In genomic region chr19:47285581-47285980, GRCm38 (mm10) we compare ENCODE assay signal across 30 mouse cellular contexts.
A peak's percentile ranks its signal among the peaks of the same experiment; 100 is the strongest.
DNase-seq lines count a peak whose midpoint lies in the region; ATAC-seq and TF ChIP-seq lines count a peak whose summit lies in the region.
"Had no signal": no experiment of that assay in that cellular context is flagged by ENCODE, and none has a peak within 500 bp of the region (broad histone marks: within the 10 kb centered on the region; RNA-seq: fewer than 3 reads in every experiment).

No protein-coding gene starts in this region.

- 0 out of 2 replicates have a peak overlapping the region, but pooled peaks have one; percentile 70 for H3K27ac ChIP-seq in midbrain, embryonic 10.5 days (replicated peaks)
- no peak overlapping the region for H3K27ac ChIP-seq in midbrain, embryonic 13.5 days
- H3K27ac ChIP-seq: embryonic facial prominence, embryonic 12.5 days; embryonic facial prominence, embryonic 15.5 days; forebrain, embryonic 12.5 days; gastrocnemius, adult 2 months; heart, adult 2 months; heart, embryonic 10.5 days; heart, embryonic 13.5 days; hindbrain, embryonic 14.5 days; hindbrain, postnatal 0 days had no signal

- H3K79me2 ChIP-seq in myocyte (ENCODE audit: control insufficient read depth, insufficient read depth), result peaks cover 4% of the 10 kb centered on the region

- peaks cover 32% of the 10 kb centered on the region for H3K4me1 ChIP-seq in midbrain, embryonic 10.5 days
- peaks cover 3% of the 10 kb centered on the region; the same call in 1 of the 2 replicates for H3K4me1 ChIP-seq in midbrain, embryonic 13.5 days (replicated peaks)

- ATAC-seq in midbrain, embryonic 13.5 days, result no peak
- ATAC-seq in megakaryocyte, adult 5-6 weeks (ENCODE audit: poor library complexity, severe bottlenecking), result no peak
- ATAC-seq in megakaryocyte progenitor cell, adult 5-6 weeks (replicated peaks; ENCODE audit: poor library complexity), result no peak
- ATAC-seq: CD4-positive, CD25-positive, alpha-beta regulatory T cell, adult 4 months; forebrain, embryonic 16.5 days; hindbrain, postnatal 0 days; inflammation-experienced regulatory T-cells, adult 6 months; intestine, embryonic 16.5 days had no signal

- no peak overlapping the region for H3ac ChIP-seq in myocyte (ENCODE audit: control insufficient read depth, insufficient read length)

- no peak for DNase-seq in midbrain, embryonic 10.5 days (ENCODE audit: low spot score)
- peak; percentile 33 for DNase-seq in ES-CJ7 (ENCODE audit: low read depth, low spot score)
- peak; percentile 80 for DNase-seq in ZHBTc4 (ENCODE audit: low read depth, low spot score)
- DNase-seq in cerebellum, adult 11 months, result no peak
- DNase-seq: adrenal gland, adult 2 months; adrenal gland, postnatal 14 days; cerebellum, adult 11-12 months; cerebellum, adult 8-10 months; cerebellum, postnatal 10 days; cerebellum, postnatal 36 days; gastrocnemius, adult 2 months; gastrocnemius, postnatal 14 days; heart, adult 2 months; heart, postnatal 14 days; kidney, adult 18-20 months had no signal

- peaks cover 15% of the 10 kb centered on the region; the same call in 1 of the 2 replicates for H3K27me3 ChIP-seq in midbrain, embryonic 10.5 days (ENCODE audit: low read depth, poor library complexity, severe bottlenecking)
- H3K27me3 ChIP-seq in midbrain, embryonic 13.5 days, result no peaks in the 10 kb centered on the region
- H3K27me3 ChIP-seq in myocyte (ENCODE audit: control insufficient read depth, insufficient read depth, insufficient read length), result no peaks in the 10 kb centered on the region
- H3K27me3 ChIP-seq: embryonic facial prominence, embryonic 12.5 days; embryonic facial prominence, embryonic 15.5 days; heart, embryonic 13.5 days had no signal

- H3K9me3 ChIP-seq in midbrain, embryonic 10.5 days (replicated peaks), result no peaks in the 10 kb centered on the region
- no peaks in the 10 kb centered on the region for H3K9me3 ChIP-seq in midbrain, embryonic 13.5 days
- H3K9me3 ChIP-seq: embryonic facial prominence, embryonic 12.5 days; embryonic facial prominence, embryonic 15.5 days; forebrain, embryonic 12.5 days; heart, embryonic 10.5 days; heart, embryonic 13.5 days had no signal

- 81% methylated on average over 6 of the region's 6 CpGs for WGBS in midbrain, embryonic 10.5 days
- WGBS in midbrain, embryonic 13.5 days, result 75% methylated on average over 6 of the region's 6 CpGs

- H3K9ac ChIP-seq in midbrain, embryonic 13.5 days (replicated peaks), result no peak overlapping the region
- H3K9ac ChIP-seq: embryonic facial prominence, embryonic 12.5 days; embryonic facial prominence, embryonic 15.5 days; forebrain, embryonic 12.5 days; heart, embryonic 13.5 days; hindbrain, embryonic 14.5 days had no signal

- no peak overlapping the region for H3K4me3 ChIP-seq in midbrain, embryonic 10.5 days
- no peak overlapping the region for H3K4me3 ChIP-seq in midbrain, embryonic 13.5 days (replicated peaks)
- H3K4me3 ChIP-seq in myocyte, result no peak overlapping the region
- H3K4me3 ChIP-seq: embryonic facial prominence, embryonic 12.5 days; embryonic facial prominence, embryonic 15.5 days; forebrain, embryonic 12.5 days; gastrocnemius, adult 2 months; heart, adult 2 months; heart, embryonic 10.5 days; heart, embryonic 13.5 days had no signal

- no peak for TF ChIP-seq POLR2A in myocyte (IDR thresholded peaks at IDR 0.05; ENCODE audit: insufficient read length, low read depth)

- H3K4me2 ChIP-seq in midbrain, embryonic 13.5 days (replicated peaks), result no peak overlapping the region
- H3K4me2 ChIP-seq in myocyte (ENCODE audit: low read depth), result no peak overlapping the region
- H3K4me2 ChIP-seq: embryonic facial prominence, embryonic 12.5 days; embryonic facial prominence, embryonic 15.5 days; forebrain, embryonic 12.5 days; heart, embryonic 13.5 days; hindbrain, embryonic 14.5 days had no signal

- peaks cover 73% of the 10 kb centered on the region for H3K36me3 ChIP-seq in midbrain, embryonic 10.5 days
- H3K36me3 ChIP-seq in midbrain, embryonic 13.5 days, result no peaks in the 10 kb centered on the region
- peaks cover 18% of the 10 kb centered on the region for H3K36me3 ChIP-seq in myocyte (ENCODE audit: control insufficient read depth, insufficient read depth)

TF ChIP-seq in myocyte, 11 proteins besides CTCF, POLR2A, EP300 and RAD21:
- no peak for TF ChIP-seq CEBPB (IDR thresholded peaks at IDR 0.05; ENCODE audit: insufficient read depth, poor library complexity, severe bottlenecking)
- TF ChIP-seq E2F4 (IDR thresholded peaks at IDR 0.05; ENCODE audit: insufficient read depth), result no peak
- no peak for TF ChIP-seq USF1 (IDR thresholded peaks at IDR 0.05; ENCODE audit: low read depth)
- TF ChIP-seq TCF3 (IDR thresholded peaks at IDR 0.05; ENCODE audit: insufficient read length, low read depth), result no peak
- peak; percentile 8 for TF ChIP-seq POLR2AphosphoS2 (IDR thresholded peaks at IDR 0.05; ENCODE audit: insufficient read length, low read depth)

Comparison
In these comparisons a context has a peak if more than half of its experiments do, and no peak if none do; other contexts are left out.
1. DNase-seq: peak in ES-CJ7 (single experiment) and ZHBTc4 (single experiment); none in midbrain, embryonic 10.5 days (single experiment) and cerebellum, adult 11 months (single experiment).